Mouse (Mus musculus) adrenal gland, postnatal 4 days (tissue): ENCODE measurements around the gene Stra8. TPM values are rescaled to one million over a fixed set of nuclear protein-coding genes. Genes with fewer than 3 reads are reported as not detected.
A peak's percentile ranks its signal among the peaks of the same experiment; 100 is the strongest.

Source experiments
- DNase-seq, 2 experiments: peaks; one replicate each; pipeline ENCODE4 v3.0.0; 2021 to 2022; ENCODE audit warnings: low spot score in 2 of 2, mixed read lengths in 2 of 2
- total RNA-seq, 2 experiments: library from RNA; stranded (reverse); gene quantifications; 2 replicates each; pipeline ENCODE4 v1.2.3; 2021

Gene Stra8
- total RNA-seq, 2 experiments from 2014 or later, result not detected

DNA sequence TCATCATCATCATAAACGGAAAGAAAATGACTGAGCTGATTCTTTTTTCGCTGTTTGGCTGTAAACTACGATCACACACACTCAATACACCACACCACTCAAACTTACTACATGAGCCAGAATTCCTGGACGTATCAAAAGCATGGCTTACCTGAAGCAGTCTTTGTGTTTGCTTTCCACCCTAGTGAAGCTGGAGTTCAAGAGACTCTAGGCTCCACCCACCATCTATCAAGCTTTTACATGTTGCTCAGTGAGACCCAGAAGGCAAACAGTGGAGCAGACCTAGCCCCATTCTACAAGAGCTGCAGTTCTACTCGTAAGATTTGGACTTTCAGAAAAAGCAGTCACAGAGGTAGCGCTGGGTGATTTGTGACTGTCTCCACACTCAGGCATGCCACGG is 17.4 kb upstream of the Stra8 start:
- DNase-seq, result no peak

GRCm38 (mm10) chr6:34903441-34903840 is 16.5 kb upstream of the Stra8 start:
- DNase-seq, result no peak

- DNase-seq, result no peak
Measured at GRCm38 (mm10) chr6:34903851-34904250, 16.1 kb upstream of the Stra8 start.

DNA sequence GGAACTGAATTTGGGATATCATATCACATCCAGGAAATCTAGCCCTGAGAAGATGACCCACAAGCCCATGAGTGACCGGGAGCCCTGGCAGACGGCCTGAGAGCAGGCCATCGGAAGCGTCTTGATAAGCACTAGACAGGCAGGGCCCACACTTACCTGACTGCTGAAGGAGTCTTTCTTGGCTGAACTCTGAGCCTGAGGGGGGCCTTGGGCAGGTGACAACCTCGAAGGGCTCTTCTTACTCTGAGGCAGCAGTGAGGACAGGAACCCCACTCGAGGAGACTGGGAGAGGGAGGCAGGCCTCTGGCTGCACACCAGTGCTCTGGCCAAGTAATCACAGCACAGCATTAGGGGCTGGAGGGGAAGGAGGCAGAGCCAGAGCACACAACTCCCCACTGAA is 15.6 kb upstream of the Stra8 start:
- DNase-seq, result no peak

GRCm38 (mm10) chr6:34906125-34906524 is 13.8 kb upstream of the Stra8 start:
- no peak for DNase-seq

DNA sequence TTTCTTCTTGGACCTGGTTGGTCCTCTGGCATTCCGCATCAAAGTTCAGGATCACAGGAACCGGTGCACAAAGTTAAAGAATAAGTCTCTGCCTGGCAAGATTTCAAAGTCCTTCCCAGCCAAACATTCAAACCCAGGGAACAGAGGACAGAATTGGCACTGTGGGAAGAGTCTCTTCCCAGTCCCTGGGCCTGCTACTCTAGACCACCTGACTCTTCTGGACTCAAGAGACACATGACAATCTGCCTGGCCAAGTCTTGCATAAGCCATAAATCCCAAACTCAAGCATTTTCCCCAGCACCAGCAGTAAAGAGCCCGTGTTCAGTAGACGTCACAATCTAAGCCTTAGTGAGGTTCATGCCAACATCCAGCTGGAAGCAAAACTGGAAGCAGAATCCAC is 13.3 kb upstream of the Stra8 start:
- no peak for DNase-seq

GRCm38 (mm10) chr6:34907121-34907614 is 12.8 kb upstream of the Stra8 start:
- DNase-seq, result no peak

DNA sequence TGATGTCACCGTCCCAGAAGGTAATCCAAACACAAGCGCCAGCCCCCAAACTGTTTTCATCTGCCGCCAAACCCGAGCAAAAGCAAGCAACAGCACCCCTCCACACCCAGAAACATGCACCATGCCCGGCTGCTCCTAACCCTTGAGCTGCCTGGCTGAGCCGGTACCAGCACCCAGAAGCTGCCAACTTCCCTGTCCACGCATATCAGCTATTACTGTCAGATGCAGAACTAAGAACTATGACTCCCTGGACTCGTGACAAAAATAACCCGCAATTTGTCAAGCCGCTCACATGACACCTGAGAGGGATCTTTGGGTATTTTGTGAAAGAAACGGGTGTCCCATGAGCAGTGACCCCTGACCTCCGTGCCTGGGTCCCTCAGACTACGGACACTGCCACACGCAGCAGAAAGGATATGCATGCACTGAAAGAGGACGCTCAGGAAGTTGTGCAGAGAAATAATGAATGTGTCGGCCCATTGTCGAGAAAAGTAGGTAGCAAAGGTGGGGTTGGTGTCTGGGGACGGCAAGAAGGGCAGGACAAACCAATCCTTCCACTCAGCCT is 12.2 kb upstream of the Stra8 start:
- DNase-seq, result no peak

- no peak for DNase-seq
Measured at GRCm38 (mm10) chr6:34909631-34910345, 10.2 kb upstream of the Stra8 start.

- DNase-seq, result peak; percentile 87 to 89
Measured at GRCm38 (mm10) chr6:34910371-34911219, 9.4 kb upstream of the Stra8 start, which contains the start of gene Wdr91. Gene Wdr91 (minus strand): TSS chr6:34910876.

DNA sequence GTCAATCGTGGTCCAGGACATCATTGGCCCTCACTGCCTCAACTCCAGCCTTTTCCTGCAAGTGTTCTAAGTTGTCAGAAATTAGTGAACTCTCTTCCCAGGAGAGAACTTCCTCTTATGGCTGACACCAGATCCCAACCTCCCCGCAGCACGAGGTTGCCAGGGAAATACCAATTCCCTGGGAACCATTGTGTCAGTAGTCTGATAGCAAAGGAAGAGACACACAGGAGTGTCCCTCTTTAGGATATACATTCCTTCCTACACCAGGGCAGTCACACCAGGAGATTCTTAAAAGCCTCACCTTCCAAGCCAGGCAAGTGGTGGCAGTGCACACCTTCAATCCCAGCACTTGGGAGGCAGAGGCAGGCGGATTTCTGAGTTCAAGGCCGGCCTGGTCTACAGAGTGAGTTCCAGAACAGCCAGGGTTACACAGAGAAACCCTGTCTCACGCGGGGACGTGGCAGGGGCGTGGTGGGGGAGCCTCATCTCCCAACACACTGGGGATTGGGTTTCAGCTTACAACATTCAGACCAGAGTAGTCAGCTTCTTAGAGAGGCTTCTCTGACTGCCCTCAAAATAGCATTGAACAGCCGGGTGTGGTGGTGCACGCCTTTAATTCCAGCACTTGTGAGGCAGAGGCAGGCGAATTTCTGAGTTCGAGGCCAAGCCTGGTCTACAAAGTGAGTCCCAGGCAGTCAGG is 6.5 kb upstream of the Stra8 start:
- DNase-seq, result no peak

DNA sequence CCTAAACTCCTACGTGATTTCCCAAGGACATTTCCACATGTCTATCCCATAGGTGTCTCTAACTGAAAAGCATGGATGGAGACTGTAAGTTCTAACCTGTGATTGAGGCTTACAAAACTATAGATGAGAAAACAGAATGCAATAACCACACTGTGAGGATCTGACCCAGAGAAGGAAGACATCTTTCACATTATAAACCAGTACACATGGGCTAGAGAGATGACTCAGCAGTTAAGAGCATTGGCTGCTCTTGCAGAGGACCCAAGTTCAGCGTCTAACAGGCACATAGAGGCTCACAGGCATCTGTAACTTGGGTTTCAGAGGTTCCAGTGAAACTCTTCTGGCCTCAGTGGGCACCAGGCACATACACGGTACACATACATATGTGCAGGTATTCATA is 5.5 kb upstream of the Stra8 start:
- no peak for DNase-seq

- no peak for DNase-seq
Measured at GRCm38 (mm10) chr6:34919146-34919545, 817 bp upstream of the Stra8 start.

GRCm38 (mm10) chr6:34920631-34921030 is 668 bp downstream of the Stra8 start:
- DNase-seq, result no peak

DNA sequence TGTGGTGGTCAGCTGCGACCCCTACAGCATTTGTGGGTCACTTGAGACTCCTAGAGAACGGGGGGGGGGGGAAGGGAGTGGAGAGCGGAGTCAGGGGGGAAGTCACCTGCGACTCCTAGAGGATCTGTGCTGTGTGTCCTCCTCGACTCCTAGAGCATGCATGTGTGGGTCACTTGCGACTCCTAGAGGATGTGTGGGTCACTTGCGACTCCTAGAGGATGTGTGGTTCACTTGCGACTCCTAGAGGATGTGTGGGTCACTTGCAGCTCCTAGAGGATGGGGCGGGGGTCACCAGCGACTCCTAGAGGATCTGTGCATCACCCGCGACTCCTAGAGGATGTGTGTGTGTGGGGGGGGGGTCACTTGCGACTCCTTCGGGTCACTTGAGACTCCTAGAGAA is 2.0 kb downstream of the Stra8 start:
- DNase-seq, result no peak

DNA sequence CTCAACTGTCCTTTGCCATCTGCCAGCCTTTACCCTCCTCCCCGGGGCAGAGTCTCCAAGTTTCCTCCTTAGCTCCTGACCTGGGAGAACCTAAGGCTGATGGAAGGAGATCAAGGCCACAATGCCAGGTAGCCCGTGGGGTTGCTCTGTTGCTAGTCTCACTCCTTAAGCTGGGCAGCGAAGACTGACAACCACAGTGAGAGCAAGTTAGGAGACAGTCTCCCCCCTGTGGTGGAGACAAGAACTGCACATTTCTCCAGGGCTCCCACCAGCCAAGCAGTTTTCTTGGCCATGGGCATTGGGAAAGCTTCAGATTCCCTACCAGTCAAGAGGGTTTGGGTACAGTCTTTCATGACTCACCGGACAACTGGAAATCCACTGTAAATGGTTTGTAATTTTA is 7.2 kb downstream of the Stra8 start:
- peak; percentile 34 to 39 for DNase-seq

GRCm38 (mm10) chr6:34927594-34927993 is 7.6 kb downstream of the Stra8 start:
- no peak for DNase-seq

- no peak for DNase-seq
Measured at GRCm38 (mm10) chr6:34932633-34933032, 12.7 kb downstream of the Stra8 start.

DNA sequence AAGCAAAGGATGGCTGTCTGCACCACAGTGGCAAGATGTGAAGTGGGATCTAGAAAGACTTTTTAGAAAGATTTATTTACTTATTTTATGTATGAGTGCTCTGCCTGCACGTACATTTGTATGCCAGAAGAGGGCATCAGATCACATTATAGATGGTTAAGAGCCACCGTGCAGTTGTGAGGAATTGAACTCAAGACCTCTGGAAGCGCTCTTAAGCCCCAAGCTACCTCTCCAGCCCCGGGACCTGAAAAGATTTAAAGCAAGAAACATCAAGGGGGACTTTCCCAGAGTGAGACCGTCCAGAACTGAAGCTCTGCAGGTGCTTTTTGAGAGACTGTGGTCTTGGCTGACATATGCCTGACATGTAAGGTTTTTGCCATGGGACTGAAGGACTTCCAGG is 16.8 kb downstream of the Stra8 start:
- no peak for DNase-seq

GRCm38 (mm10) chr6:34938280-34938928 is 18.4 kb downstream of the Stra8 start:
- no peak for DNase-seq

- no peak for DNase-seq
Measured at GRCm38 (mm10) chr6:34938929-34939325, 19.0 kb downstream of the Stra8 start.
